Mouse (Mus musculus) megakaryocyte, embryonic 14.5 days (primary cell): ENCODE measurements around the gene Pomc.

Source experiments
- FLI1 ChIP-seq: IDR thresholded peaks from 2 replicates; pipeline ENCODE4 v1.6.1; 2012; ENCODE audit warnings: low read length, inconsistent platforms, mixed read lengths
- GATA1 ChIP-seq: IDR thresholded peaks from 3 replicates; pipeline ENCODE4 v1.6.1; 2012; ENCODE audit warnings: mixed read lengths, low read length, inconsistent platforms, borderline replicate concordance

GRCm38 (mm10) chr12:4008731-4009130, 54.0 kb downstream of the Pomc start:
- no peak for TF ChIP-seq GATA1
- no peak for TF ChIP-seq FLI1
